In the genomic region with DNA sequence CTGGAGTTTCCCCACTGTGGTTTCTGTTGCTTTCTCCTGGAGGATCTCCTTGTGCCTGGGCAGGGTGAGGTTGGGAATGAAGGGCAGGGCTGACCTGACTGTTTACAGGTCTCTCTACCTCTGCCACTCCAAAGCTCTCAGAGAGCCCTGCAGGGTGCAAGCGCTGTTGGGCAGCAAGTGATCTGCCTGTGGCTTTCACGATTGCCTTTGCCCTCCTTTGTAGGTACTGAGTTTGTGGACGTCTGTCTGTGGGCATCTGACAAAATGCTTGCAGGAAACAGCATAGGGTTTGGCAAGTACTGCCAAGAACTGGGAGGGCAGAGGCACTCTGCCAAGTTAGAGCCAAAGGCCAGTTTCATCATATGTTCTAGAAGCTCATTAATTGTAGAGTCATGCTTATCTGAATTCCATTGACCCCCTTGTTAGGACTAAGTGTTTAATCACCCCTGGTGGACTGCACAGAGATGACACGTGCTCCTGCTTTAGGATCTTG, we compare ENCODE assay signal across 10 mouse cellular contexts. TPM values are rescaled to one million over a fixed set of nuclear protein-coding genes. Genes with fewer than 3 reads are reported as not detected.
DNase-seq lines count a peak whose midpoint lies in the region; ATAC-seq lines count a peak whose summit lies in the region.
"Had no signal": no experiment of that assay in that cellular context is flagged by ENCODE, and none has a peak within 500 bp of the region (broad histone marks: within the 10 kb centered on the region; RNA-seq: fewer than 3 reads in every experiment).

No protein-coding gene starts in this region.

- no peak overlapping the region for H3K4me3 ChIP-seq in limb, embryonic 15.5 days
- no peak overlapping the region for H3K4me3 ChIP-seq in forebrain, embryonic 16.5 days (replicated peaks; ENCODE audit: low read length)
- H3K4me3 ChIP-seq: erythroblast, embryonic 14.5 days; neural tube, embryonic 13.5 days had no signal

- no peaks in the 10 kb centered on the region for H3K27me3 ChIP-seq in limb, embryonic 15.5 days
- no peaks in the 10 kb centered on the region; the same call in 1 of the 2 replicates for H3K27me3 ChIP-seq in forebrain, embryonic 16.5 days (replicated peaks; ENCODE audit: control insufficient read depth, insufficient read depth, low read length)
- H3K27me3 ChIP-seq: neural tube, embryonic 13.5 days had no signal

- H3K36me3 ChIP-seq in limb, embryonic 15.5 days = no peaks in the 10 kb centered on the region
- H3K36me3 ChIP-seq in forebrain, embryonic 16.5 days (ENCODE audit: control insufficient read depth, insufficient read depth) = no peaks in the 10 kb centered on the region
- H3K36me3 ChIP-seq: neural tube, embryonic 13.5 days had no signal

- H3K4me2 ChIP-seq in limb, embryonic 15.5 days = peak overlapping the region; percentile 20; the same call in 1 of the 2 replicates
- no peak overlapping the region for H3K4me2 ChIP-seq in forebrain, embryonic 16.5 days (ENCODE audit: low read length)
- H3K4me2 ChIP-seq: neural tube, embryonic 13.5 days had no signal

- ATAC-seq in limb, embryonic 15.5 days (ENCODE audit: insufficient number of reproducible peaks, low FRiP score, low TSS enrichment, low read depth) = no peak
- ATAC-seq in forebrain, embryonic 16.5 days = no peak

- peaks cover 14% of the 10 kb centered on the region for H3K4me1 ChIP-seq in limb, embryonic 15.5 days
- H3K4me1 ChIP-seq in forebrain, embryonic 16.5 days (replicated peaks; ENCODE audit: control insufficient read depth, insufficient read depth, low read length) = peaks cover 11% of the 10 kb centered on the region

- no peak overlapping the region for H3K9ac ChIP-seq in limb, embryonic 15.5 days
- H3K9ac ChIP-seq in forebrain, embryonic 16.5 days (replicated peaks; ENCODE audit: low read depth, low read length) = no peak overlapping the region
- H3K9ac ChIP-seq: neural tube, embryonic 13.5 days had no signal

- no peaks in the 10 kb centered on the region for H3K9me3 ChIP-seq in limb, embryonic 15.5 days
- H3K9me3 ChIP-seq in forebrain, embryonic 16.5 days (ENCODE audit: control insufficient read depth, low read length) = no peaks in the 10 kb centered on the region
- H3K9me3 ChIP-seq: neural tube, embryonic 13.5 days had no signal

- peak overlapping the region; percentile 57 for H3K27ac ChIP-seq in limb, embryonic 15.5 days
- no peak overlapping the region for H3K27ac ChIP-seq in forebrain, embryonic 16.5 days (ENCODE audit: low read length)
- H3K27ac ChIP-seq: neural tube, embryonic 13.5 days had no signal

- WGBS in limb, embryonic 15.5 days = 22% methylated on average over 4 of the region's 4 CpGs
- WGBS in forebrain, embryonic 16.5 days = 12% methylated on average over 4 of the region's 4 CpGs

- peak; percentile 7 to 20 for DNase-seq in heart, adult 18-20 months
- no peak for DNase-seq in heart, adult 8-10 months (ENCODE audit: low spot score)
- peak; percentile 52 for DNase-seq in MN1 (ENCODE audit: low spot score)
- DNase-seq in cerebellum, postnatal 36 days = peak; percentile 54 to 57
- peak; percentile 43 to 80 for DNase-seq in urinary bladder, postnatal 36 days (ENCODE audit: low spot score in 2 of 2)
- DNase-seq in thymus, postnatal 36 days = no peak

RNA-seq across cellular contexts. Expression of a gene that starts 24.4 kb away (rescaled TPM):
- under 1 TPM; 0.15 to 0.21 TPM for total RNA-seq in heart, adult 18-20 months (2021)
- under 1 TPM in 2 of 4 experiments, not detected in 2; 0.11 to 0.12 TPM for total RNA-seq in heart, adult 8-10 months (2022)
- 15.8 and 18.7 TPM in 2 replicates for polyA plus RNA-seq in limb, embryonic 15.5 days (2015; fragmentation: Nextera tagmentation; extraction: Ambion mirVana)
- 8.7 and 12.4 TPM in 2 replicates for polyA plus RNA-seq in forebrain, embryonic 16.5 days (2015; fragmentation: Nextera tagmentation; extraction: Ambion mirVana)
- polyA plus RNA-seq: erythroblast, embryonic 14.5 days had no signal

Comparison
In these comparisons a context has a peak if more than half of its experiments do, and no peak if none do; other contexts are left out.
1. DNase-seq: peak in heart, adult 18-20 months (2 of 2), MN1 (single experiment), cerebellum, postnatal 36 days (2 of 2) and urinary bladder, postnatal 36 days (2 of 2); none in heart, adult 8-10 months (single experiment) and thymus, postnatal 36 days (0 of 2).